Mouse (Mus musculus): Measurements from ENCODE around the gene Dlat.

Gene Dlat

DNA sequence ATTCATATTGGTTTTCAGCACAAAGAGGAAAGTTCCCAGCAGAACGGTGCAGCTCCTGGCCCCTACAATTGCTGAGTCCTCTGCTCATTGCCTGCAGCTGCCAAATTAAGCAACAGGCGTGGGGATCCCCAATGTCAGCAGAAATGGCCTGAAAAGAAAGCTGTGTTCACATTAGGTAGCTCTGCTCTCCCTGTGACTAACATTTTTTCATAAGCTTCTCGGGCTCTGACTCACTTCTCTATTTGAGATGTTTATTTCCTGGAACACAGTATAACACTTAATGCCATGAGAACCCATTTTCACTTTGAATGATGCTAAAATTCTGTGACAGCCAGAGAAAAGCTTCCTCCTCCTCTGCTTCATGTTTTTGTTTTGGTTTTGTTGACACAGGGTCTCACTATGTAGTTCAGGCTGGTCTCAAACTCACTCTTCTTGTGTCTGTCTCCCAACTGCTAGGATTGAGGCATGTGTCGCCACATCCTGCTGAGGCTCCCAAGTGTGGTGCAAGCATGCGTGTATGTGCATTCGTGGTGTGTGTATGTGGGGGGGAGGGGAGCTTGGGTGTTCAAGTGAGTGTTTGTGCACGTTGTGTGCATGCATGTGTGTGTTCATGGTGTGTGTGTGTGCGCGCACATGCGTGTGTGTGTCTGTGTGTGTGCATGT lies 68.6 kb downstream of the Dlat start:
- no peak for DNase-seq

DNA sequence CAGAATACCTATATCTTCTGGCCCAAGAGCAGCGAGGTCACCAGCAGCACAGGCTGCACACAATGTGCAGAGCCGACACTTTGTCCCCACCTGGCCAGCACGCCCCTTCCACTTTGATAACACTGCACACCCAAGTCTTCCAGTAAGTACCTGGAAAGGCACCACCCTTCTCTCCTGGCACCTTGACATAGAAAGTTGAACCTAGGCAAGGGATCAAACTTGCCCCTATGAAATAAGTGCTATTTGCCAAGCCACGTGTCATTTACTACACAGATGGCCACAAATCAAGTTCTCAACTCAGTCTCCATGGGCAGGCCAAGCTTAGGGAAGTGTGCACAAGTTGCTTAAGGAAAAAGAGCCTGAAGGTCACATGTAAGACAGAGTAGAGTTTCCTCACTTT lies 72.6 kb downstream of the Dlat start:
- DNase-seq: no peak

DNA sequence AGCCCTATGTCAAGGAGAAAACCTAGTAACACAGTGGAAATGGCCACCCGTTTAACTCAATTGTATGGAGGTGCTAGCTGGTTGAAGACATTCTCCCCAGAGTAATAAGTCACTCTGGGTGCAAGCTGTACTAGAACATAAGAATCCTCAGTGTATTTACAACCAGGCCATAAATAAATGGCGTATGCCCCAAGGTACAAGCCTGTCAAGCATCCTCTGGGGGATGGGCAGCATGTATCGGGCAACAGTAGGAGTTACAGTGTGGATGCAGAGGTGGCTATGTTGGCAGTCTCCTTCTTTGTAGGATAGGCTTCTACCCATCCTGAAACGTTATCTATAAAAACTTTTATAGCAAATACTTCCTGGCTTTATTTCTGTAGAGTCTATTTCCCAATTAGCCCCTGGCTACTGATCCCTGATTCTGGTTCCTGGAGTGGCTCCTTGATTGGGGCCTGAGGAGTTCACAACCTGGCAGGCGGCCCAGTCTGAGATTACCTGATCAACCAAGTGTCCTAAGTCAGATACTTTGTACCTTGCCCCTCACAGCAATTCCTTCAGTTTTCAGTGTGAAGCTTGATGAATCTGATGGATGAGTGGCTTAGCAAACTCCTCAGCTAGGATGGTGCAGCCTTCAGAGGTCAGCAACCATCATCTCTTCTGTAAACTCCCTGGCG lies 74.3 kb downstream of the Dlat start:
- DNase-seq: no peak

Measured in cerebellum, postnatal 36 days (tissue).